Mouse (Mus musculus) adrenal gland, postnatal 36 days (tissue): ENCODE measurements at regions not wholly inside any gene's neighbourhood (a gene's known extent, or its start where the extent isn't known, plus 50 kb on each side); places are given as distances from the start of the nearest gene placed in this dataset.
A peak's percentile ranks its signal among the peaks of the same experiment; 100 is the strongest.

Experiments
- DNase-seq, 2 experiments: peaks; one replicate each; pipeline ENCODE4 v3.0.0; 2021; ENCODE audit warnings: mixed read lengths in 1 of 2

DNA sequence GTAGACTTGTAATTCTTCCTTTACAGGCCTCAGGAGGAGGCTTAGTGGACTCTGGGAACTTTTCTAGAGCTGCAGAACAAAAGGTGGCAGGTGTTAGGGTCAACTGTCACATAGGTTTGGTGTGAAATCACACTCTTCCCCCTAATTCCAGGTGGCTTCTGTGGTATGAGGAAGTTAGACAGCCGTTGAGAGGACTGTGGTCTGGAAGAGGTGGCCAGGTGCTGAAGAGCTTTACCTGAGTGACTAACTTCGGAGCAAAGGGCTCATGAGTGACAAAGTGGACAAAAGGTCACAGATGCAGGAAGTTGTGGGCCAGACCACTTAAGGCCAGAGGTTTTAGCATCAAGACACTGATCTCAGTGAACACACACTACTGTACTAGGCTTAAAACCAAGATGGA lies 209.1 kb upstream of the Nr2f2 start:
- no peak for DNase-seq

DNA sequence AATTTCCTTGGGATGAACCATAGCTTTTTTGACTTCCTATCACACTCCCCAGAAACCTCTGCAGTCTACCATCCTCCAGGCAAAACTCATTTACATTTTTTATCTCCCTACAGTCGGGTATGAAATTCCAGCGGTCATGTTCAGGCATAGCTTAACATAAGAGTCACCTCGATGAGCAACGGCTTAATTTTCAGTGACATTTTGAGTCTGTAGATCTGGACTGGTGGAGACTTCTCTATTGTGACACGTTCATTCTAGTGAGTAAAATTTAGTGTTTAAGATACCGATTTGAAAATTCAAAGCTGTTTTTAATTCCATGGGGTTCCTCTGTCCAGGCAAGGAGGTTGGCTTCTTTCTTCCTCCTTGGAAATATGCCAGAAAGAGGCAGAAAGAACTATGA lies 207.7 kb upstream of the Nr2f2 start:
- DNase-seq = no peak

DNA sequence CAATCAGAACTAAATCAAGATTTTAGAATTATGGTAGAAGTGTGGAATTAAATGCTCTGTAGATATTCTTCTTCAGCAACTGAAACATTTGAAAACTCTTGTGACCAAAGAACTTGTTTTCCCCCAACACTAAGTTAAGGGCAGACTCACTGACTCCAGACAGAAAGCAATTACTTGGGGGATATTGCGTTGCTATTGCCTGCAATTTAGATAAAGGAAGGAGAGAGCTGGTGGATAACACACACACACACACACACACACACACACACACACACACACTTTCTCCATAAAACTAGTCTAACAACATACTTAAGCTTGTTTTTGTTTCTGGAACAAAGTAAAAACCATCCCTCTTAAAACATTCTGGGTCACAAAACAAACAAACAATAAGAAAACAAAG lies 198.5 kb upstream of the Nr2f2 start:
- no peak for DNase-seq

DNA sequence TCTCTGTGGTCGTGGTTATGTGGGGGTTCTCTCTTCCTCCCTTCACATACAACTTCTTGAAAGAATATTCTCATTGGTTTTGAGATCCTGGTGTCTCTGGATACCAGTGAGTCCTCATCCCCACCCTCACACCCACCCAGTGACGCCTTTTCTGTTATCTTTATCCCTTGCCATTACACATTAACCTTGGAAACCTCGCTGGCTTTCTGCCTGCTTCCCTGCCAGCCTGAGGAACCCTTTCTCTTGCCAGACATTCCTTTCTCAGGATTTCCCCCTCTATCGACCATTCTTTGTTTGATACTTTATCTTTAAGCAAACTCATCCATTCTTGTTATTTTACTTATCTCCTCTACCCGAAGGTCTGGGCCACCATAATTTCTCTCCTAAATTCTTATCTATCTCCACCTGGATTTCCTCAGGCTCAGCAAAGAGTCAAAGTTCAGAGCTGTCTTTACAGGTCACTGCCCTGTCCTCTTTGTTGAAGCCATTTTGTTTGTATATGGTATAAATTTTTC lies 182.5 kb upstream of the Nr2f2 start:
- peak in 1 of 2 experiments; percentile 18 for DNase-seq

DNA sequence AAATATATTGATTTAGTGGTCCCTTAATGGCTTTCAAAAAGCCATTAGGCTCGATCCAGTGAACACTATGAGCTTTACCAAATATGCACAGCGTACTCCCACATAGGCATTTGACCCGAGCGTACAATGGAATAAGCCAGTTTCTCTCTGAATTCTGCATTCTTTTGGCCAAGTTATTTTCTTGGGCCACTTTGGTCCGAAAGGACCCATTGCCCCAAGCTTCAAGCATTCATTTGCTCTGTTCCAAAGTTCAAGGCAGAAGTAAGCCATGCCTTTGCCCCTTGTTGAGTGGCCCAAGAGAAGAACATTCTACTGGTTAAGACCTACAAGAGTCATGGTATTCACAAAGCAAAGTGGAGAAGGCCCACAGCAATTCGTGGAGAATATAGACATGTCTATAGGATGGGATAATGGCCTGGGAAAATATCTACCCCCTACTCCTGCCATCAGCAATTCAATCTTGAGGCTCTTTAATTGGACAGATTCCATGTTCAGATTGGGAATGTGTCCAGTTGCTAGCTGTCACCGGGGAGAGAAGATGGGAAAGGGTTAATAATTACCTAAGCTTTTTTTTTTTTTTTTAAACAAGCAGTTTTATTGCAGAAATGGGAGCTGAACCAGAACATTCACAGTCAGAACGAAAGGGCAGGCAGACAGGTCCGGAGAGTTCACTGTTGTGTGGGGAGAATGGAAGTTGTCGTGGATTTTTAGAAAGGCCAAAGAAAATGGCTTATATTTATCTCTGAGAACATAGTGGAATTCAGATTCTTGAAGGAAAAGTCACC lies 175.5 kb upstream of the Nr2f2 start:
- no peak for DNase-seq

DNA sequence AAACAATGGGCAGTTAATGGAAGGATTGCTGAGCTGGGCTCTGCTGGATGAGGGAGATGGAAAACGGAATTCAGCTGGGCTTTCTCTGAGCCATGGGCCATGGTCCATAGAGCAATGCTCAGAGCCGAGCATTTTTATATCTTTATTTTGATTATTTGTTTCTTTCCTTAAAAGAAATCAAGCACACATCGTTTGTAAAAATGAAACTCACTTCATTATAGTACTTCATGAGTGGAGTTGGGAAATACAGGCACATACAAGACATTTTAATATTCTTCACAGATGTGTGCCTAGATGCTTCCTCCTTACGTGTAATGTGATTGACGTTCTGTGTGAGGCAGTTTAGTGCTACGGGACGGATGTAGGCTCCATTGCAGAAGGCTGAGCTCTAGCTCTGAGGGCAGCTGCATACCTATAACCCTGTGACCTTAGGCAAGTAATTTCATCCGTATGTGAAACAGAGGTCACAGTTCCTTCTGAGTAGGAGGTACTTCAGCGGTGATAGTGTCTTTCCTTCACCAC lies 172.6 kb upstream of the Nr2f2 start:
- no peak for DNase-seq

DNA sequence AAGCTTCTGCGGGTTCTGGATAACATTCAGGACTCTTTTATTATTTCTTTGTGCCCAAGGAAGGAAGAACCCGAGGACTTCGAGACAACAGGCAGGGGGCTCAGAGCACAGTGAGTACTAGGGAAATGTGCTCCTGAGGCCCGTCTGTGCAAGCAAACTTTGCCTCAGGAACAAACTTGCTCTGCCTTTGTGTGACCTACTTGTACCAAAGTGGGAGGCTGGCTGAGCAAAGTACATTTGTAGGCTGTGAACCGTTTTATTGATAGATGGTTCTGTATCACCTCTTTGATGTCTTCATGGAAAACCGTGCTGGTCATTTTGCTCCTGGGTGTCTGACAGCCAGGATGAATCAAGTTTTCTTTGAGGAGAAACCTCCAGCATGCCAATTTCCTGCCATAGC lies 169.5 kb upstream of the Nr2f2 start:
- DNase-seq = no peak

DNA sequence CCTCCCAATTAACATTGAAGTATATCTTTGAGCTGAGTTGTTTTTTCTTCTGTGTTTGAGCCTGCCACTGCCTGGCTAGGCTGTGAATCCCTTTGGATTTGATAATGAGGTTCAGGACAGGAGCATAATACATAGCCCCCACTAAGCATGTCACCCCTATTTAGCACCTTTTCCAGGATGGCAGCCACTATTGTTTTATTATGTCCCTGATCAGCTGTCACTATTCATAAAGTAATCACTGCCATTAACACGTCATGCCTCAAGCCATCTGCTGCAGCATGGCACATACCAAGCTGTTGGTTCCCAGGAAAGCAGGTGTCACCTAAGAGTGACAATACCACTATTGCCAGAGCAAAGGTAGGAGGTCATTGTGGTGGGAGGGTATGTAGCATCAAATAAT lies 167.0 kb upstream of the Nr2f2 start:
- no peak for DNase-seq

DNA sequence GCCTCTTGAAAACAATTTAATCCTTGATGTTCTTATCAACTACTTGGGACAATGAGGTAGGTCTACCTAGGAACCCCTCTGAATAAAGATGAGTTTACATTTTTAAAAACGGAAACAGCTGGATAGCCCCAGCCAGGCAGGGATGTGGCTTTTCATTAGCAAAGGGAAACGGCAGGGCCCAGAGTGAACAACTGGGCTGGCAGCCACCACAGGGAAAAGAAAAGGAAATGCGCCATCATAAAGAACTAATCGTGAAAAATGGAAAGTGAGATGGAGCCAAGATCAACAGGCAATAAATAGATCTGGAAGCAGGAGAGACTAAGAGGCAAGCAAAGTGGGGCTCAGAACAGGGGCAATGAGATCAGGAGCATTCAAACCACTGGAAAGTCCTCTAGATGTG lies 161.4 kb upstream of the Nr2f2 start:
- DNase-seq = peak in 1 of 2 experiments; percentile 19

DNA sequence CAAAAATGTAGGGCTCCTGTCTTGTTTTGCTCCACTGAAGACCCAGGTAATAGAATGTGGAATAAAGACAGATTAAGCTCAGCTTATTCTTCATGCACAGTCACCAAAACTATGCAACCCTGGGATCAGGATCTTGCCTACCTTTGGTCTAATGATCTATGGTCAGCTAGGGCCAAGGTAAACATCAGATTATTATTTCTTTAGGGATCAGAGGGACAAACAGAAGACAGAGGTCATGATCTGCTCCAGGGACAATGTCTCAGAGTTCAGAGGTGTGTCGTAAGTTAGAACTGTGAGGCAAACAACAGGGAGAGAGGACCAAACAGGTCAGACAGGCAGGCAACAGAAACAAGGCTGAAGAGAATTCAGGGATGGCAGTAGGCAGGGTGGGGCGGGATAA lies 158.8 kb upstream of the Nr2f2 start:
- DNase-seq = no peak

DNA sequence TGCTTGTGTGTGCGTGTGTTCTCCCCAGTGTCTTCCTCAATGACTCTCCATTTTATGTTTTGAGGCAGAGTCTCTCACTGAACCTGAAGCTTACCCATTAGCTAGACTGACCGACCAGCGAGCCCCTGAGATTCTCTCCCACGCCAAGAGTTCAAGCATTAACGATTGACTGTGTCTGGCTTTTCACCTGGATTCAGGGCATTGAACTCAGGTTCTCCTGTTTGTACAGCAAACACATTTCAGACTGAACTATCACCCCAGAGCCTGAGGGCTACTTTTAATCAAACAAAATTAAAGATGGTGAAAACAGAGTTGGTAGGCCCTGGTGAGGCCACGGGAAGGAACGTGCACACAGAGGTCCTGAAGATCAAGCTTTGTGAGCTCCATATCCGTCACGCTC lies 158.2 kb upstream of the Nr2f2 start:
- no peak for DNase-seq

DNA sequence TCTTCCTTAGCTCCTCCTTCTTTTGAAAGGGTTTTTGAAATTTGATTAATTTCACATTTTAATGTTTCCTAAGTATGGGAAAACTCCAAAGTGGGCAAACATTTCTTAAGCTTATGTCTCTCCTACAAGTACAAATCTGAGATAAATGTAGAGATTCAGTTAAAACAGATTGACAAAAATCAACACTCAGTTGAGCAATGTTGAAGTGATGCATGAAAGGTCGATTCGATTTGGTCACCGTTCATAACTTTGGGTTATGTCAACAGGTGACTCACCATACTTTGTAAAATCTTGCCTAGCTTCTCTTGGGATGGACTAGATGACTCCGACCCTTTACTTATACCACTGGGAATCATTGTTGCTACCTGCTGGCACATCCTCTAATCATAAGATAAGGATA lies 157.7 kb upstream of the Nr2f2 start:
- no peak for DNase-seq

DNA sequence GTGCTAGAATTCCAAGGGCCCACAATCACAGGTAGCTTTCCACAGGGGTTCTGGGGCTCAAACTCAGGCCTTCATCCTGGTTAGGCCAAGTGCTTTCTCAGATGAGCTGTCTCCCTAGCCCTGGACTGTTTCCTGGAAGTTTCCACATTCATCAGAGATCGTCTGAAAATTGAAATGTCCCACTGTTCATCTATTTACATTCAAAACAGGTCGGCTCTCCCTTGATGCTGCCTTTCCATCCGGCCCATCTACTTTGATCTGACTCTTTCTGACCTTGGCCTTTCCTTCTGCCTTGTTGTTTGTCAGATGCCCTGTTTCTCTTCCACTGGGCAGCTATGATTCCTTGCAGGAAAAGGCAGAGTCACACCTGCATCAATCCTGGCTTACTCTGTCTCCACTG lies 150.2 kb upstream of the Nr2f2 start:
- DNase-seq = peak; percentile 3 to 10

DNA sequence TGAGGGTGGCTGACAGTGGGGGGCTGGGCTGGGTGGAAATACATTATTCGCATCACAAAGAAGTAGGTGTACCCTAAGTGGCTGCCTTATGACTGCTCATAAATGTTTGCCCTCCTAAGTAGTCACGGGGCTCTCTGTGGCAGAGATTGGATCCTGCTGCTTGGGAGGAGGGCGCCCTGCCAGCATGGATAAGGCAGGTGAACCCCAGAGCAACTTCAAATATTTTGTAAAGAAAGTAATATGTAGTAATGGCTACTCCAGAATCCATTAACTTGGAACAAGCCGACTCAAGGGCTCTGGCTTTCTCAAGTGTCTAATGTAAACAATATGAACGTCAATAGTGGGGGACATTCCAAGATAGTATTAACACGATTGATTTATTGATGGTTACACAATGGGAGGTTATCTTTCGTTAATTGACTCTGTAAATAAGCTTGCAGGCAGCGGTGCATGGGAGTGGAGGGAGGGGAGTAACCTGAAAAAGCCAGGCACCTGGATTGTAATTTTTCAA lies 148.9 kb upstream of the Nr2f2 start:
- peak in 1 of 2 experiments; percentile 10 for DNase-seq

DNA sequence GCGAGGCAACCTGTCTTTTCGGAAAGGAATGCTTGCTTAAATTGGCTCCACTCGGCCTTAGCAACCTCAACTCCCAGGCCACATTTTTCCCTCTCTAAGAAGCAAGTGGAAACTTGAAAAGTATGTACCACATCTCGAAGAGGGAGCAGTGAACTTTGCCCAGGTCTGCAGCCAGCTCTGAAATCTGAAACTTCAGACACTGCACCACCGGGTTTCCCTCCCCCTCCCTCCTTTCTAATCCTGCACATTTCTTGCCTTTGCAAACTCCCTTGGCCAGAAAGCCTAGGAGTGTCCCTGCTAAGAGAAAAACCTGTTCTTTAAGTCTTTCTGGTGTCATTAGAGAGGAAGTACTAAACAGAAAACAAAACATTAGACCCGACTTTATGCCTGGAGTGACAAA lies 148.1 kb upstream of the Nr2f2 start:
- peak; percentile 13 to 19 for DNase-seq

DNA sequence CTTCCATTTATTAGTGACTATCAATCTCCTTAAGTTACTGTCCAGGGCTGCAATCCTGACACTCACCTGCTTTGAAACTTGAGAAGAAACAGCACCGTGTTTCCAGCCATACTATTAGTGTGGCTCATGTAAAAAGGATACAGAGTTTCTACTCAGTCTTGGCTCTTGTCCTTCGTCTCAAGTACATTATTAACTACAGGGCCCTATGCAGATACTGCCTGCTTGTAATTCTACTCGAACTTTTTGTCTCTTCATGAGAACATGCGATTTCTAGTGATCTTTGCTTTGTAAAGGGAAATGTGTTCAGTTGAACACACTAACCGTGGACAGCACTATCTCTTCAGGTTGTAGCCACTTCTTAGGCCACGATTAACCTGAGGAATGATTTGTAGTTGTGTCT lies 145.8 kb upstream of the Nr2f2 start:
- DNase-seq = no peak

DNA sequence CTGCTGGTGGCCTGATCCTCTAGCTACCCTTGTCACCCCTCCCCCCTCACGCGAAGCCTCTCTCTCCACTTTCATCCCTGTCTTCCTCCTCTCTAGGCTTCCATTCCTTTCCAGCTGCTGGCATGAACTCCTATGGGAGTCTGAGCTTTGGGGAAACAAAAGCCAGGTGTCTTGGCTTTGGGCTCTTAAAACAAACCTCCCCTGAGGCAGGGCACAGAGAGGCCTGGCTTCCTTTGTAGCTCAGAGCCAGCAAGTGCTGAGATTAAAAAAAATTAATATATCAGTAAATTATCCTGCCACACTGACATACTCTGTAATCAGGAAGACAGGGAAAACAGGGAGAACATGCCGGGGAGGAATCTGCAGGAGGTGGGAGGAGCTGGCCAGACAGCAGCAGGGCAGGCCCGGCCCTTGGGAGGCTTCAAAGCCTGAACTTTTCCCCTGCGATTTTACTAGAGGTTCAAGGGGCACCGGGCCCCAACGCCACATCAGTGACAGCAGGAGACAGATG lies 139.2 kb upstream of the Nr2f2 start:
- peak; percentile 51 to 72 for DNase-seq

DNA sequence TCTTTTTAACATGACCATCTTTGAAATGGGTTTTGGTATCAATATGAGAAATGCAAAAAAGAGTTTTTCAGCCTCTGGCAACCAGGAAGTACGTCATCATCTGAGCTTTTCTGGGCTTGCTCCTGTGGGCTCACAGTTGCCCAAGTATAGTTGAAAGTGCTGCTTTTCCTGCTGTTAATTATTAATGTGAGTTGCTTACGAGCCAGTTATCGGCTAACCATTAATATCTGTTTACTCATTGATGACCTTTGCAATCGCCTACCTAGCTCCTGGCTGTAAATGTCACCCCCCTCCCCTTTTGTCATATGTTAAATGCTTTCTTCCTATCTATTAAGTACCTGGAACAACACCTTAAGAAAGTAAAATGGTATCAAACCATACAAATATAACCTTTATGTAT lies 135.3 kb upstream of the Nr2f2 start:
- no peak for DNase-seq

DNA sequence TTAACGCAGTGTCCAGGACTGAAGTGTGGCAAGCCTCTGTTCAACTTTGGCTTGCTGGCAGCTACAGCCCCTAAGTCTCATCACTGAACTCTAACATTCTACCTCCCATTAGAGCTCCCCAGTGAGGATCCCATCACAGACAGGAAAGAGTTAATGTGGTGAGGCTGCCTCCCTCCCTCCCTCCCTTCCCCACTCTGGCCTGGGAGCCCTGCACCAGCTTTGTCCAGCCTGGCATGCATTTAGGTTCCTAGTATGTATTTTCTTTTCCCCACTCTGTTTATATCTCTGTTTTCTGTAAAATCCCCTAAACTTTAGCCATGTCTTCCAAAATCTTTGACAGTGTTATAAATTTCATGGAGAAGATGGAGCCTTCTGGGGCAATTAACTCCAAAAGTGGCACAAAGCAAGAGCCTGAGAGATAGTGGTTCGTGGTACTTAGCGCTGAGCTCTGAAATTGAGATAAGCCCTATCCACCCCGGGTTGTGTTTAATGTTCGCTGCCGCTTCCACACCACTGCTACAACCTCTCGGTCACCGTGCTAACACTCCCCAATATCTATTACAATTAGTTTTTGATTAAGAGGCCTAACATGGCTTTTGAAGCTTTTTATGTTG lies 130.1 kb upstream of the Nr2f2 start:
- no peak for DNase-seq

DNA sequence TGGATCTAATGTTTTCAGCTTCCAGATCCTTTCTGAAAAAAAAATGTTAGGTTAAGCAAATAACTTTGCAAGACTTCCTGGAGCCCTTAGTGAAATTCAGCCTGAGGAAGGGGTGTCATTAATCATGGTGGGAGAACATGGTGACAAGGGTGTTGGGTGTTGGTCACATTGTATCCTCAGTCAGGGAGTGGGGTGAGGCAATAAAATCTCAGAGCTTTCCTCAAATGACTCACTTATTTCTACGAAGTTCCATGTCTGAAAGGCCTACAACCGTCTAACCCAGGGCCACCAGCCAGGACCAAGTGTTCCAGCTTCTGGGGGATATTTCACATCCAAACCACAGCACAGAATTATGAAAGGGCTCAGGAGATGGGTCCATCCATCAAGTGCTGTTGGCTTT lies 117.7 kb upstream of the Nr2f2 start:
- DNase-seq = no peak

DNA sequence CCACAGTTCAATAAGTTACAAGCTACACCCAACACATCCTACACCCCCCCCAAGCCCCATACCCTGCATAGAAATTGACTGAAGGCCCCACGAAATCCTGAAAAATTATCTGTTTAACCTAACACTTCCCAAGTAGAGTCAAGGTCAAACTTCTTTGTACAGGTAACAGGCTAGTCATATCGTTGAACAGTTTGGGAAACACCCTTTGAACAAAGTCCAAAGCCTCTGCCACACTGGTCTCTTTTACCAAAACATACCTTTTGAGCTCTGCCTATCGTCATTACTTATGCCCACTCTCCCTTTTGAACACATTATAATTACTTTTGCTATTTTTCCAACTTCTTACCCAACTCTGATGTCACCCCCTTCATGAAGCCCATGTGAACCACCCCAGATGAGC lies 117.0 kb upstream of the Nr2f2 start:
- no peak for DNase-seq

DNA sequence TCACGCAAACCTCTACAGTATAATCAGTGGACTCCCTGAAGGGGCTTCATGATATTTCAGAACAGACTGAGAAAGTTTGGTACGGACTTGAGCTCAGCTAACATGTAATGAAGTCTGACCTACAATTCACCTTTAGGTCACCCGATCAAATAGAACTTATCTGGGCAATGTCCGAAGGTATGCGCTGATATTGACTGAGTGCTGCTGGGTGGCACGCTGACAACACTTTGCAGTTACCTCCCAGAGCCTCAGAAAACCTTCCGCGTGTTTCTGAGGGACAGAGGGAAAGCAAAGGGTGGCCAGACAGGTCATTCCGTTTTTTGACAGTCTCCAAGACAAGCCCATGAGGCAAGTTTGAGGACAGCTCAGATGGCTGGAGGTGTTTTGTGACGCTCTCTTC lies 115.3 kb upstream of the Nr2f2 start:
- no peak for DNase-seq

DNA sequence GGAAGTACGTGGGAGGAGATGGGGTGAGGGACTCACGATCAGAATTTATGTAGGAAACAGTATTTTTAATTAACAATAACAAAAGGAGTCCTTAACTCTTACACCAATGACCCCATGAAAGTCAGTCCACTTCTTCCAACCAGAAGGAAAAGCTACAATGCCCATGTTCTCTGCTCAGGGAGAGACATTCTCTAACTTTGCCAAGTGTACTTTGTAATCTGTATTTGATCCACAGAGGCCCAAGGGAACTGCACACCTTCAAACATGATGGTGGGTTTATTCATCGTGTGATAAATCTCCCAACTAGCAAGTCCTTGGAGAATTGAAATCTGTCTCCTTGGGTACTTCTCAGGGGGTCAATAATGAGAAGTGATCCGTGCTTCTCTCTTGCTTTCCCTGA lies 106.3 kb upstream of the Nr2f2 start:
- DNase-seq = no peak
